Mouse (Mus musculus) heart, adult 2 months (tissue): ENCODE results near the gene Lrrfip1.

Experiments
- CTCF ChIP-seq: fragments of 200-600 bp; IDR thresholded peaks from 2 replicates; pipeline ENCODE4 v1.8.1; 2022; ENCODE audit warnings: antibody characterized with exemption, mild to moderate bottlenecking, moderate library complexity
- POLR2A ChIP-seq: fragments of 200-500 bp; IDR thresholded peaks from 2 replicates; pipeline ENCODE4 v1.6.1; 2011; ENCODE audit warnings: mild to moderate bottlenecking, low read depth, low read length, control low read depth; ENCODE audit not compliant: insufficient read depth

- peak; percentile 34; the same call in 1 of the 2 replicates for TF ChIP-seq CTCF
- peak; percentile 30; the same call in 1 of the 2 replicates for TF ChIP-seq POLR2A
Measured at GRCm38 (mm10) chr1:91062363-91062762, 63.8 kb downstream of the Lrrfip1 start.
